Mouse (Mus musculus) spleen, postnatal 0 days (tissue): ENCODE measurements around the gene Exog. TPM values are rescaled to one million over a fixed set of nuclear protein-coding genes. Genes with fewer than 3 reads are reported as not detected.

ENCODE experiments used
- polyA plus RNA-seq: library from polyadenylated mRNA; unstranded; fragments of >200 nt; fragmentation: Nextera tagmentation; extraction: Ambion mirVana; gene quantifications from 2 replicates; pipeline ENCODE4 v1.2.1, GENCODE M21; 2015

Gene Exog
- polyA plus RNA-seq = 6.6 and 7.0 TPM in 2 replicates

GRCm38 (mm10) chr9:119444738-119445429 is at the start of gene Exog:
Gene Exog, plus strand, starts transcription at chr9:119444943.

GRCm38 (mm10) chr9:119401801-119402214 is 42.9 kb upstream of the Exog start, which contains the start of gene Acvr2b:
Gene Acvr2b, plus strand, starts transcription at chr9:119402118.

Other genes starting within 250 kb of the Exog start
- gene Slc22a13, start 235.8 kb upstream of the Exog start, polyA plus RNA-seq = not detected in 2 replicates
- gene Oxsr1, start 122.5 kb upstream of the Exog start, polyA plus RNA-seq = 6.8 and 7.3 TPM in 2 replicates
- 31.2 and 40.4 TPM in 2 replicates for gene Acaa1a, start 105.3 kb upstream of the Exog start, polyA plus RNA-seq
- gene Myd88, start 103.5 kb upstream of the Exog start, polyA plus RNA-seq = 33.6 and 36.9 TPM in 2 replicates
- gene Xylb, start 87.6 kb upstream of the Exog start, polyA plus RNA-seq = 1.3 and 2.3 TPM in 2 replicates
- 0.08 and 0.16 TPM in 2 replicates for gene Slc22a14, start 79.4 kb upstream of the Exog start, polyA plus RNA-seq
- gene Acvr2b, start 42.8 kb upstream of the Exog start, polyA plus RNA-seq = 3.8 and 4.3 TPM in 2 replicates
- gene Scn5a, start 134.1 kb downstream of the Exog start, polyA plus RNA-seq = 0.06 and 0.08 TPM in 2 replicates